Mouse (Mus musculus) embryonic facial prominence, embryonic 14.5 days (tissue): ENCODE measurements at regions not wholly inside any gene's neighbourhood (a gene's known extent, or its start where the extent isn't known, plus 50 kb on each side); places are given as distances from the start of the nearest gene placed in this dataset.
A peak's percentile ranks its signal among the peaks of the same experiment; 100 is the strongest.

Source experiments
- ATAC-seq: fragments of 200-750 bp; cut with Nextera tagmentation; 2 replicates; pipeline ENCODE4 v1.8.0; 2017; ENCODE audit warnings: low read depth, moderate number of reproducible peaks, moderate TSS enrichment
- DNase-seq: peaks from one replicate; pipeline ENCODE4 v3.0.0-alpha.2; 2015; ENCODE audit warnings: low spot score
- H3K27ac ChIP-seq: fragments of 300-500 bp; sonication (generic); replicated peaks from 2 replicates; pipeline ENCODE4 v1.5.1; 2014; ENCODE audit warnings: low read depth, mild to moderate bottlenecking, low read length, moderate library complexity
- H3K27me3 ChIP-seq: fragments of 300-500 bp; sonication (generic); replicated peaks from 2 replicates; pipeline ENCODE4 v1.6.1; 2014; ENCODE audit warnings: low read length; ENCODE audit not compliant: control insufficient read depth, insufficient read depth
- H3K36me3 ChIP-seq: fragments of 300-500 bp; sonication (generic); 2 replicates; pipeline ENCODE4 v1.6.1; 2014; ENCODE audit warnings: low read length, mixed read lengths; ENCODE audit not compliant: control insufficient read depth, insufficient read depth
- H3K4me1 ChIP-seq: fragments of 300-500 bp; sonication (generic); 2 replicates; pipeline ENCODE4 v1.6.1; 2014; ENCODE audit warnings: antibody characterized with exemption, low read length; ENCODE audit not compliant: control insufficient read depth, insufficient read depth
- H3K4me2 ChIP-seq: fragments of 300-500 bp; sonication (generic); 2 replicates; pipeline ENCODE4 v1.6.1; 2014; ENCODE audit warnings: low read depth, mild to moderate bottlenecking, low read length, moderate library complexity, mixed read lengths
- H3K4me3 ChIP-seq: fragments of 300-500 bp; sonication (generic); 2 replicates; pipeline ENCODE4 v1.5.1; 2014; ENCODE audit warnings: low read depth, mild to moderate bottlenecking, low read length
- H3K9ac ChIP-seq: fragments of 300-500 bp; sonication (generic); 2 replicates; pipeline ENCODE4 v1.6.1; 2014; ENCODE audit warnings: low read depth, mild to moderate bottlenecking, low read length, moderate library complexity, mixed read lengths
- H3K9me3 ChIP-seq: fragments of 300-500 bp; sonication (generic); 2 replicates; pipeline ENCODE4 v1.6.1; 2016; ENCODE audit warnings: low read length; ENCODE audit not compliant: control insufficient read depth
- WGBS: fragments of 180-500 bp; shearing (Covaris S2); extraction: QIAGEN DNeasy Blood & Tissue Kit; methylation state at CpG from one replicate; pipeline ENCODE4 v1.1.7; 2014; 5-methylcytosine and 5-hydroxymethylcytosine counted together

- Histone ChIP-seq H3K4me1 (peaks cover 15% of the 10 kb centered on the region; the same call in 1 of the 2 replicates), H3K27ac (no peak overlapping the region), H3K36me3 (no peaks in the 10 kb centered on the region), H3K9ac (no peak overlapping the region), H3K4me3 (no peak overlapping the region), H3K4me2 (no peak overlapping the region), H3K27me3 (no peaks in the 10 kb centered on the region), H3K9me3 (no peaks in the 10 kb centered on the region)
- ATAC-seq (no peak), DNase-seq (no peak)
- 89% methylated on average over 8 of the region's 8 CpGs for WGBS
These were observed 71.3 kb upstream of the Slc38a2 start for GRCm38 (mm10) chr15:96770786-96771185.

DNA sequence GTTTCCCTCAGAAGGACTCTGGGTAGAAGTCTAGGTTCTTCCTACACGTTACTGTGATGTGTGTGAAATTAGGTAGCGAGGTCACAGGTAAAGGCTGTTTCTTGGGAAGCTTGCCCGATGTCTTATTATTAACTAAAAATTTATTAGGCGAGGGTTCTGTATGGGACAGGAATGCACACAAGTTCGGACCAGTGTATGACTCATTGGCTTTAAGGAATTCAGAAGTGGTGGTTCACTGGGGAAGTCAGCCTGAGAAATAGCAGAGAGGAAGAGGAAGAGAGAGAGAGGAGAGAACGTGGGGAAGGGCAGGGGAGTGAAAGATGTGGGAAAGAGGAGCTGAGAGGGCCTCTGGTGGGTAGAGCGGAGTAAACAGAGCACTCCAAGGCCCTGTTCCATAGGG, 70.8 kb upstream of the Slc38a2 start:
- ATAC-seq (no peak), DNase-seq (no peak)
- Histone ChIP-seq H3K4me2 (no peak overlapping the region), H3K27me3 (no peaks in the 10 kb centered on the region), H3K9me3 (no peaks in the 10 kb centered on the region), H3K27ac (no peak overlapping the region), H3K4me1 (peaks cover 15% of the 10 kb centered on the region; the same call in 1 of the 2 replicates), H3K36me3 (no peaks in the 10 kb centered on the region), H3K4me3 (no peak overlapping the region), H3K9ac (no peak overlapping the region)
- WGBS, result 77% methylated on average over 7 of the region's 7 CpGs

GRCm38 (mm10) chr15:96769751-96770150, 70.2 kb upstream of the Slc38a2 start:
- no peak overlapping the region for H3K9ac ChIP-seq
- peaks cover 15% of the 10 kb centered on the region; the same call in 1 of the 2 replicates for H3K4me1 ChIP-seq
- no peaks in the 10 kb centered on the region for H3K9me3 ChIP-seq
- no peaks in the 10 kb centered on the region for H3K36me3 ChIP-seq
- WGBS, result 68% methylated on average over 11 of the region's 11 CpGs
- no peak overlapping the region for H3K27ac ChIP-seq
- no peaks in the 10 kb centered on the region for H3K27me3 ChIP-seq
- DNase-seq (no peak), ATAC-seq (no peak)
- no peak overlapping the region for H3K4me3 ChIP-seq
- no peak overlapping the region for H3K4me2 ChIP-seq

- DNase-seq (peak; percentile 62), ATAC-seq (peak; percentile 57; the same call in 1 of the 2 replicates)
- peaks cover 13% of the 10 kb centered on the region; the same call in 1 of the 2 replicates for H3K4me1 ChIP-seq
- H3K9me3 ChIP-seq, result no peaks in the 10 kb centered on the region
- H3K27me3 ChIP-seq, result no peaks in the 10 kb centered on the region
- no peak overlapping the region for H3K4me3 ChIP-seq
- no peak overlapping the region for H3K4me2 ChIP-seq
- peak overlapping the region; percentile 72 for H3K27ac ChIP-seq
- WGBS, result 66% methylated on average over 17 of the region's 19 CpGs
- H3K9ac ChIP-seq, result no peak overlapping the region
- H3K36me3 ChIP-seq, result no peaks in the 10 kb centered on the region
These were observed 68.9 kb upstream of the Slc38a2 start for GRCm38 (mm10) chr15:96768301-96768993.

GRCm38 (mm10) chr15:96767188-96767587, 67.7 kb upstream of the Slc38a2 start:
- 85% methylated on average over 5 of the region's 5 CpGs for WGBS
- DNase-seq (no peak), ATAC-seq (no peak)
- Histone ChIP-seq H3K27ac (no peak overlapping the region), H3K4me2 (no peak overlapping the region), H3K4me3 (no peak overlapping the region), H3K4me1 (peaks cover 13% of the 10 kb centered on the region; the same call in 1 of the 2 replicates), H3K36me3 (no peaks in the 10 kb centered on the region), H3K9me3 (no peaks in the 10 kb centered on the region), H3K9ac (no peak overlapping the region), H3K27me3 (no peaks in the 10 kb centered on the region)

- H3K27ac ChIP-seq, result no peak overlapping the region
- no peaks in the 10 kb centered on the region for H3K27me3 ChIP-seq
- H3K4me2 ChIP-seq, result no peak overlapping the region
- H3K4me1 ChIP-seq, result peaks cover 13% of the 10 kb centered on the region; the same call in 1 of the 2 replicates
- DNase-seq, result no peak
- no peaks in the 10 kb centered on the region for H3K36me3 ChIP-seq
- WGBS, result 93% methylated on average over 9 of the region's 9 CpGs
- H3K9me3 ChIP-seq, result no peaks in the 10 kb centered on the region
- H3K9ac ChIP-seq, result no peak overlapping the region
- no peak overlapping the region for H3K4me3 ChIP-seq
- no peak for ATAC-seq
These were observed 66.7 kb upstream of the Slc38a2 start for GRCm38 (mm10) chr15:96766238-96766637.

DNA sequence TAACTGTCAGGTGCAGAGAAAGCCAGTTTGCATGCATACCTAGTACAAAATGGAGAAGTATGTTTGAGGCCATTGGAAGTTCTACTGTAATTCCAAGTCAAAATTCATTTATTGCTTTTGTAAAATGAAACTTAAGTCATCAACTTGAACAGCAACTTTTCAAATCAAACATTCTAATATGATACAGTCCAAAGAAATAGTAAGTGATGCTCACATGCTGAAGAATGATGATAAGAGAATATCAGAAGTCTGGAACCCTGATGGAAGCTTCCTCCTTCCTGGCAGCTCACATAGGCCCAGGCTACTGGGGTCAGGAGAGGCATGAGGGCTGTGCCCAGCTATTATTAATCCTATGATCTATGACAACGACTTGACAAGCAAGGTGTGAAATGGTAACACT, 64.1 kb upstream of the Slc38a2 start:
- no peak overlapping the region for H3K9ac ChIP-seq
- H3K27me3 ChIP-seq, result no peaks in the 10 kb centered on the region
- H3K27ac ChIP-seq, result no peak overlapping the region
- ATAC-seq (no peak), DNase-seq (no peak)
- H3K9me3 ChIP-seq, result no peaks in the 10 kb centered on the region
- 91% methylated on average over 1 of the region's 1 CpGs for WGBS
- H3K36me3 ChIP-seq, result no peaks in the 10 kb centered on the region
- H3K4me3 ChIP-seq, result no peak overlapping the region
- no peak overlapping the region for H3K4me2 ChIP-seq
- H3K4me1 ChIP-seq, result 0 out of 2 replicates have a peak, but pooled peaks cover 7% of the 10 kb centered on the region

GRCm38 (mm10) chr15:96759078-96759995, 59.8 kb upstream of the Slc38a2 start:
- 76% methylated on average over 13 of the region's 13 CpGs for WGBS
- H3K27ac ChIP-seq, result no peak overlapping the region
- ATAC-seq, result no peak
- no peaks in the 10 kb centered on the region for H3K9me3 ChIP-seq
- no peak overlapping the region for H3K4me2 ChIP-seq
- no peak for DNase-seq
- peaks cover 12% of the 10 kb centered on the region; the same call in 1 of the 2 replicates for H3K4me1 ChIP-seq
- no peak overlapping the region for H3K9ac ChIP-seq
- H3K36me3 ChIP-seq, result no peaks in the 10 kb centered on the region
- H3K4me3 ChIP-seq, result no peak overlapping the region
- H3K27me3 ChIP-seq, result no peaks in the 10 kb centered on the region
